Comparison of ENCODE assay signal across 14 mouse cellular contexts in the genomic region with DNA sequence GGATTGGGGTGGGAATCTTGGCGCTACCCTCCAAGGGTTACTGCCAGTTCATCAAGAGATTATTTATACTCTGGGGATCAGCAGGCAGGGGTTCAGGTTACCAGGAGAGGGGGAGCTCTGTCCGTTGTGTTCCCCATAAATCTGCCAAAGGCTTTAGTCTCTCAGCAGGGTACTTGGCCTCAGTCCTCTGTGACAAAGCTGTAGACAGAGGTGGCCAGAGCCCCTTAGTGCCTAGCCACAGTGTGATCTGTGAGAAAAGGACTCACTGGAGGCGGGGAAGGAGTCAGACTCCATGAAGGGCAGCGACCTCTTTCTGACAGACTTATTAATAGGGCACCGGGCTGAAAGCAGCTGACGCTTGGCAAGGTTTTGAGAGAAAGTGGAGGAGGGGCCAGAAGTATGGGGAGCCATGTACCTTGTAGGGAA. TPM values are rescaled to one million over a fixed set of nuclear protein-coding genes. Genes with fewer than 3 reads are reported as not detected.
DNase-seq lines count a peak whose midpoint lies in the region; ATAC-seq and TF ChIP-seq lines count a peak whose summit lies in the region.
"Had no signal": no experiment of that assay in that cellular context is flagged by ENCODE, and none has a peak within 500 bp of the region (broad histone marks: within the 10 kb centered on the region; RNA-seq: fewer than 3 reads in every experiment).

No protein-coding gene starts in this region.

- peak; percentile 73 for DNase-seq in heart, adult 18-20 months
- DNase-seq in heart, adult 8-10 months (ENCODE audit: low spot score) = no peak
- peak; percentile 66 to 77 for DNase-seq in cerebellum, postnatal 25 days
- peak; percentile 82 for DNase-seq in kidney, adult 11 months
- peak; percentile 62 for DNase-seq in mesoderm, embryonic 11.5 days (ENCODE audit: low read depth, low spot score)
- DNase-seq in lung, adult 2 months = no peak
- DNase-seq in layer of hippocampus, adult 18-20 months (ENCODE audit: low spot score in 2 of 2) = no peak
- DNase-seq: adrenal gland, postnatal 10 days; lung, postnatal 14 days; right cerebral cortex, postnatal 14 days had no signal

- no peaks in the 10 kb centered on the region for H3K9me3 ChIP-seq in forebrain, embryonic 15.5 days
- H3K9me3 ChIP-seq: forebrain, embryonic 12.5 days; stomach, embryonic 15.5 days had no signal

- H3K4me2 ChIP-seq in forebrain, embryonic 15.5 days (replicated peaks) = no peak overlapping the region
- H3K4me2 ChIP-seq: forebrain, embryonic 12.5 days; limb, embryonic 12.5 days; stomach, embryonic 15.5 days had no signal

- H3K9ac ChIP-seq in forebrain, embryonic 15.5 days (replicated peaks) = no peak overlapping the region
- H3K9ac ChIP-seq: forebrain, embryonic 12.5 days; limb, embryonic 12.5 days; stomach, embryonic 15.5 days had no signal

- WGBS in lung, adult 2 months = 44% methylated on average over 6 of the region's 6 CpGs
- WGBS in forebrain, embryonic 15.5 days = 54% methylated on average over 6 of the region's 6 CpGs

- H3K36me3 ChIP-seq in forebrain, embryonic 15.5 days = peaks cover 22% of the 10 kb centered on the region
- H3K36me3 ChIP-seq: stomach, embryonic 15.5 days had no signal

- H3K4me1 ChIP-seq in lung, adult 2 months (ENCODE audit: control insufficient read depth, insufficient read depth, low read length) = peaks cover 6% of the 10 kb centered on the region; the same call in 1 of the 2 replicates
- peaks cover 16% of the 10 kb centered on the region for H3K4me1 ChIP-seq in forebrain, embryonic 15.5 days

- no peaks in the 10 kb centered on the region for H3K27me3 ChIP-seq in forebrain, embryonic 15.5 days
- H3K27me3 ChIP-seq: forebrain, embryonic 12.5 days; limb, embryonic 12.5 days; stomach, embryonic 15.5 days had no signal

- no peak overlapping the region for H3K4me3 ChIP-seq in lung, adult 2 months (replicated peaks; ENCODE audit: extremely low read depth, low read depth, low read length)
- no peak overlapping the region for H3K4me3 ChIP-seq in forebrain, embryonic 15.5 days
- H3K4me3 ChIP-seq: forebrain, embryonic 12.5 days; limb, embryonic 12.5 days; stomach, embryonic 15.5 days had no signal

- H3K27ac ChIP-seq in forebrain, embryonic 15.5 days (replicated peaks) = no peak overlapping the region
- H3K27ac ChIP-seq: forebrain, embryonic 12.5 days; limb, embryonic 12.5 days; stomach, embryonic 15.5 days had no signal

- TF ChIP-seq CTCF in lung, adult 2 months (IDR thresholded peaks at IDR 0.05; ENCODE audit: insufficient read depth, low read length) = no peak

- ATAC-seq in forebrain, embryonic 15.5 days (replicated peaks) = no peak

- no peak for TF ChIP-seq POLR2A in lung, adult 2 months (IDR thresholded peaks at IDR 0.05; ENCODE audit: borderline replicate concordance, extremely low read depth, low read depth, low read length)

RNA-seq across cellular contexts. Expression of gene Scnm1, which starts 4.6 kb away (rescaled TPM):
- 10 to 100 TPM; 36.5 to 38.3 TPM for total RNA-seq in heart, adult 18-20 months (2021)
- 10 to 100 TPM; 29.0 to 39.4 (median 33.2) TPM for total RNA-seq in heart, adult 8-10 months (2022)
- 30.1 and 43.7 TPM in 2 replicates for polyA plus RNA-seq in lung, adult 2 months (2012; rRNA removed)
- polyA plus RNA-seq in forebrain, embryonic 15.5 days (2015; fragmentation: Nextera tagmentation; extraction: Ambion mirVana) = 105 and 108 TPM in 2 replicates
- total RNA-seq in layer of hippocampus, adult 18-20 months (2021) = 10 to 100 TPM; 43.5 to 48.9 TPM

RNA-seq across cellular contexts. Expression of gene Lysmd1, which starts 4.6 kb away (rescaled TPM):
- total RNA-seq in heart, adult 18-20 months (2021) = 1 to 10 TPM; 4.5 to 4.7 TPM
- 1 to 10 TPM; 4.8 to 5.4 (median 5.0) TPM for total RNA-seq in heart, adult 8-10 months (2022)
- 4.5 and 7.8 TPM in 2 replicates for polyA plus RNA-seq in lung, adult 2 months (2012; rRNA removed)
- polyA plus RNA-seq in forebrain, embryonic 15.5 days (2015; fragmentation: Nextera tagmentation; extraction: Ambion mirVana) = 39.8 and 42.2 TPM in 2 replicates
- total RNA-seq in layer of hippocampus, adult 18-20 months (2021) = 10 to 100 TPM; 16.1 to 16.5 TPM

RNA-seq across cellular contexts. Expression of gene Tmod4, which starts 5.0 kb away (rescaled TPM):
- total RNA-seq in heart, adult 18-20 months (2021) = 10 to 100 TPM; 34.7 to 36.3 TPM
- 10 to 100 TPM; 35.7 to 43.4 (median 39.0) TPM for total RNA-seq in heart, adult 8-10 months (2022)
- polyA plus RNA-seq in lung, adult 2 months (2012; rRNA removed) = 1.5 and 3.5 TPM in 2 replicates
- polyA plus RNA-seq in forebrain, embryonic 15.5 days (2015; fragmentation: Nextera tagmentation; extraction: Ambion mirVana) = 0.74 and 1.1 TPM in 2 replicates
- under 1 TPM; 0.48 to 0.82 TPM for total RNA-seq in layer of hippocampus, adult 18-20 months (2021)

RNA-seq across cellular contexts. Expression of gene Tnfaip8l2, which starts 12.9 kb away (rescaled TPM):
- 1 to 10 TPM; 2.2 to 2.6 TPM for total RNA-seq in heart, adult 18-20 months (2021)
- 1 to 10 TPM in 3 of 4 experiments, under 1 TPM in 1; 0.62 to 1.9 (median 1.5) TPM for total RNA-seq in heart, adult 8-10 months (2022)
- polyA plus RNA-seq in lung, adult 2 months (2012; rRNA removed) = 24.6 and 26.4 TPM in 2 replicates
- polyA plus RNA-seq in forebrain, embryonic 15.5 days (2015; fragmentation: Nextera tagmentation; extraction: Ambion mirVana) = 2.5 and 3.6 TPM in 2 replicates
- total RNA-seq in layer of hippocampus, adult 18-20 months (2021) = 1 to 10 TPM; 2.6 to 3.1 TPM

RNA-seq across cellular contexts. Expression of gene Vps72, which starts 18.4 kb away (rescaled TPM):
- 10 to 100 TPM; 32.1 to 32.5 TPM for total RNA-seq in heart, adult 18-20 months (2021)
- total RNA-seq in heart, adult 8-10 months (2022) = 10 to 100 TPM; 27.9 to 35.3 (median 32.0) TPM
- polyA plus RNA-seq in lung, adult 2 months (2012; rRNA removed) = 55.3 and 62.2 TPM in 2 replicates
- polyA plus RNA-seq in forebrain, embryonic 15.5 days (2015; fragmentation: Nextera tagmentation; extraction: Ambion mirVana) = 235 and 247 TPM in 2 replicates
- total RNA-seq in layer of hippocampus, adult 18-20 months (2021) = 10 to 100 TPM; 46.7 to 48.2 TPM

Comparison
In these comparisons a context has a peak if more than half of its experiments do, and no peak if none do; other contexts are left out.
1. DNase-seq: peak in heart, adult 18-20 months (2 of 2), cerebellum, postnatal 25 days (2 of 2), kidney, adult 11 months (single experiment) and mesoderm, embryonic 11.5 days (single experiment); none in heart, adult 8-10 months (single experiment), lung, adult 2 months (single experiment) and layer of hippocampus, adult 18-20 months (0 of 2).
2. RNA of gene Tmod4, which starts 5.0 kb away (total RNA-seq): 35.7 to 43.4 TPM in heart, adult 8-10 months and 34.7 to 36.3 TPM in heart, adult 18-20 months; 0.48 to 0.82 TPM in layer of hippocampus, adult 18-20 months; every median in the first group is over 10 times any median in the second.